Mouse (Mus musculus) lung, postnatal 14 days (tissue): ENCODE results near the gene Vmn1r79.
"Not testable (repeated sequence)": the region's sequence is repeated elsewhere in the genome, so short reads cannot be mapped to it uniquely, and the experiment has no call there.

Experiments used
- DNase-seq: peaks from one replicate; pipeline ENCODE4 v3.0.0; 2021

The Vmn1r79 gene

GRCm38 (mm10) chr7:12170979-12171378, at the start of gene Vmn1r79:
Gene Vmn1r79, plus strand, starts transcription at chr7:12171279.
- not testable (repeated sequence) for DNase-seq

GRCm38 (mm10) chr7:12149957-12150356, 21.1 kb upstream of the Vmn1r79 start, which contains the start of gene Vmn1r78:
Gene Vmn1r78, plus strand, starts transcription at chr7:12150257.
- no peak for DNase-seq

- DNase-seq, result not testable (repeated sequence)
Measured at GRCm38 (mm10) chr7:12156463-12156862, 14.6 kb upstream of the Vmn1r79 start.

- DNase-seq, result not testable (repeated sequence)
Measured at GRCm38 (mm10) chr7:12172926-12173325, 1.8 kb downstream of the Vmn1r79 start.

- DNase-seq, result no peak
Measured at GRCm38 (mm10) chr7:12188986-12189385, 17.9 kb downstream of the Vmn1r79 start, which contains the start of gene Vmn1r80. Gene Vmn1r80, plus strand, starts transcription at chr7:12189286.

GRCm38 (mm10) chr7:12204141-12204540, 33.1 kb downstream of the Vmn1r79 start:
- DNase-seq, result no peak
